Mouse (Mus musculus) limb, embryonic 14.5 days (tissue): ENCODE results near the gene Cubn. TPM values are rescaled to one million over a fixed set of nuclear protein-coding genes. Genes with fewer than 3 reads are reported as not detected.
A peak's percentile ranks its signal among the peaks of the same experiment; 100 is the strongest.

Experiments used
- ATAC-seq: fragments of 200-750 bp; cut with Nextera tagmentation; 2 replicates; pipeline ENCODE4 v1.8.0; 2017; ENCODE audit warnings: low read depth, moderate number of reproducible peaks, moderate TSS enrichment; ENCODE audit not compliant: low FRiP score
- DNase-seq: peaks from one replicate; pipeline ENCODE4 v3.0.0-alpha.2; 2015; ENCODE audit warnings: low spot score
- H3K27ac ChIP-seq: fragments of 300-500 bp; sonication (generic); replicated peaks from 2 replicates; pipeline ENCODE4 v1.5.1; 2014; ENCODE audit warnings: low read depth, mild to moderate bottlenecking, low read length, moderate library complexity, mixed read lengths
- H3K27me3 ChIP-seq: fragments of 300-500 bp; sonication (generic); 2 replicates; pipeline ENCODE4 v1.6.1; 2014; ENCODE audit warnings: low read length, mixed read lengths; ENCODE audit not compliant: control insufficient read depth, insufficient read depth
- H3K36me3 ChIP-seq: fragments of 300-500 bp; sonication (generic); 2 replicates; pipeline ENCODE4 v1.6.1; 2014; ENCODE audit warnings: mild to moderate bottlenecking, low read length, moderate library complexity, mixed read lengths; ENCODE audit not compliant: control insufficient read depth, insufficient read depth
- H3K4me1 ChIP-seq: fragments of 300-500 bp; sonication (generic); 2 replicates; pipeline ENCODE4 v1.6.1; 2014; ENCODE audit warnings: antibody characterized with exemption, low read length, mixed read lengths; ENCODE audit not compliant: control insufficient read depth, insufficient read depth
- H3K4me2 ChIP-seq: fragments of 300-500 bp; sonication (generic); replicated peaks from 2 replicates; pipeline ENCODE4 v1.6.1; 2014; ENCODE audit warnings: low read depth, mild to moderate bottlenecking, low read length, moderate library complexity; ENCODE audit not compliant: severe bottlenecking
- H3K4me3 ChIP-seq: fragments of 300-500 bp; sonication (generic); replicated peaks from 2 replicates; pipeline ENCODE4 v1.5.1; 2014; ENCODE audit warnings: low read length
- H3K9ac ChIP-seq: fragments of 300-500 bp; sonication (generic); 2 replicates; pipeline ENCODE4 v1.6.1; 2014; ENCODE audit warnings: mild to moderate bottlenecking, low read depth, low read length, moderate library complexity; ENCODE audit not compliant: severe bottlenecking
- H3K9me3 ChIP-seq: fragments of 300-500 bp; sonication (generic); 2 replicates; pipeline ENCODE4 v1.6.1; 2016; ENCODE audit warnings: low read length; ENCODE audit not compliant: control insufficient read depth
- POLR2A ChIP-seq: fragments of 200-500 bp; IDR thresholded peaks from 2 replicates; pipeline ENCODE4 v1.8.0; 2012; ENCODE audit warnings: inconsistent platforms, mild to moderate bottlenecking, moderate library complexity, borderline replicate concordance; ENCODE audit not compliant: insufficient read depth, insufficient read length; ENCODE audit errors: extremely low read depth
- WGBS: fragments of 180-500 bp; shearing (Covaris S2); extraction: QIAGEN DNeasy Blood & Tissue Kit; methylation state at CpG from one replicate; pipeline ENCODE4 v1.1.7; 2014; 5-methylcytosine and 5-hydroxymethylcytosine counted together
- polyA plus RNA-seq, 2 experiments: library from polyadenylated mRNA; depleted of rRNA in 1 of 2; stranded (reverse) in 1 of 2; unstranded in 1 of 2; fragments of >200 nt; fragmentation: Nextera tagmentation in 1 of 2; extraction: Ambion mirVana in 1 of 2; gene quantifications; 2 replicates each; pipeline versions ENCODE4 v1.2.1 to v1.2.3; 2012 to 2014

Cubn gene
- polyA plus RNA-seq, 2 experiments = 0.28 TPM

GRCm38 (mm10) chr2:13421974-13422760 lies 69.4 kb downstream of the Cubn start:
- peak; percentile 78 for DNase-seq
- H3K4me2 ChIP-seq = no peak overlapping the region
- H3K4me1 ChIP-seq = peaks cover 15% of the 10 kb centered on the region
- H3K27ac ChIP-seq = peak overlapping the region; percentile 61
- H3K4me3 ChIP-seq = no peak overlapping the region
- no peaks in the 10 kb centered on the region for H3K36me3 ChIP-seq
- TF ChIP-seq POLR2A = no peak
- 54% methylated on average over 14 of the region's 14 CpGs for WGBS
- H3K9ac ChIP-seq = no peak overlapping the region
- no peaks in the 10 kb centered on the region for H3K9me3 ChIP-seq
- no peaks in the 10 kb centered on the region for H3K27me3 ChIP-seq
- peak; percentile 76 for ATAC-seq

DNA sequence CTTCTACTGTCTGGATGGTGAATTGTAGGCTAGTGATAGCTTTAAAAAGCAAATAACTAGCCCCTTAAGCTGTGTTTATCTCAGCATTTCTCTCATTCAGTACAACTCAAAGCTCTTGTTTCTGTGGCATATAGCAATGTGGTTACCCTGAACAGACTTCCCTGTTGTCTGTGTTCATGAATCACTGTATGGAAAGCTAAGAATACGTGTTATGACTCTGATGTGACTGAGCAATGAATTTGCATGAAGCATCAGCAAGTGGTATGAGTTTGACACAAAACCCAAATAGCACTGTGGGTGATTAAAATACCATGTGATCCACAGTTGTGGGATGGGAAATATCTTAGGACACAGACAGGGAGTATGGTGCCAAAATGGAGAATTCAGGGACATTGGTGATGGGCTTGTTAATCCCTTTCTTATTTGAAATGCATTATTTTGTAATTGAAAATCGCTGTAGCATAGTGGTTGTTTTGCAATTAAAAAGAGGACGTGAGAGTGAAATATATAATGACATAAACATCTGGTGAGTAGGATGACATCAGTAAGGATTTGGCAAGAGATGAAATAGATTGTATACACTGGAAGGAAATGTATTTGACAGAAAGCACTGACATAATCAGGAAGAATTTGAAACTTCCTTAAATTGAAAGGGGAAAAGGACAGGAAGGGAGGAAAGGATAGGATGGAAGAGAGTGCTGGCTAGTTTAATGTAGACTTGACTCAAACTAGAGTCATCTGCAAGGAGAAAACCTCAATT lies 74.7 kb downstream of the Cubn start:
- H3K27ac ChIP-seq = no peak overlapping the region
- H3K27me3 ChIP-seq = no peaks in the 10 kb centered on the region
- 72% methylated on average over 3 of the region's 3 CpGs for WGBS
- no peak for ATAC-seq
- no peak for DNase-seq
- no peak for TF ChIP-seq POLR2A
- no peak overlapping the region for H3K9ac ChIP-seq
- H3K4me3 ChIP-seq = no peak overlapping the region
- H3K36me3 ChIP-seq = no peaks in the 10 kb centered on the region
- H3K4me1 ChIP-seq = peaks cover 5% of the 10 kb centered on the region; the same call in 1 of the 2 replicates
- H3K4me2 ChIP-seq = no peak overlapping the region
- H3K9me3 ChIP-seq = no peaks in the 10 kb centered on the region

- no peak overlapping the region for H3K4me3 ChIP-seq
- peak; percentile 61 for DNase-seq
Observed at GRCm38 (mm10) chr2:13413520-13414178, 78.0 kb downstream of the Cubn start.

GRCm38 (mm10) chr2:13410660-13411059 lies 81.0 kb downstream of the Cubn start:
- no peak for DNase-seq
- Histone ChIP-seq H3K36me3 (no peaks in the 10 kb centered on the region), H3K4me1 (peaks cover 14% of the 10 kb centered on the region), H3K27me3 (no peaks in the 10 kb centered on the region), H3K9me3 (no peaks in the 10 kb centered on the region), H3K9ac (no peak overlapping the region), H3K27ac (no peak overlapping the region), H3K4me2 (no peak overlapping the region), H3K4me3 (no peak overlapping the region)
- TF ChIP-seq POLR2A = no peak
- no peak for ATAC-seq
- 81% methylated on average over 5 of the region's 5 CpGs for WGBS

More at GRCm38 (mm10) chr2:13413520-13414178, 78.0 kb downstream of the Cubn start:
- Histone ChIP-seq H3K9me3 (no peaks in the 10 kb centered on the region), H3K4me1 (peaks cover 8% of the 10 kb centered on the region), H3K36me3 (no peaks in the 10 kb centered on the region), H3K27ac (peak overlapping the region; percentile 33; the same call in 1 of the 2 replicates), H3K9ac (no peak overlapping the region), H3K27me3 (no peaks in the 10 kb centered on the region), H3K4me2 (no peak overlapping the region)
- WGBS = 44% methylated on average over 4 of the region's 4 CpGs
- no peak for TF ChIP-seq POLR2A
- no peak for ATAC-seq
